Mouse (Mus musculus) cortical plate, adult 2 months (tissue): ENCODE results near the gene Cryge.

ENCODE experiments used
- CTCF ChIP-seq: fragments of 200-500 bp; IDR thresholded peaks from 2 replicates; pipeline ENCODE4 v1.5.1; 2011; ENCODE audit warnings: mild to moderate bottlenecking, control low read depth, low read length; ENCODE audit not compliant: insufficient read depth; ENCODE audit errors: extremely low read depth
- POLR2A ChIP-seq: fragments of 200-500 bp; IDR thresholded peaks from 2 replicates; pipeline ENCODE4 v1.6.1; 2011; ENCODE audit warnings: mild to moderate bottlenecking, low read length, control low read depth; ENCODE audit not compliant: insufficient read depth; ENCODE audit errors: extremely low read depth

GRCm38 (mm10) chr1:65048781-65049180 is 2.2 kb downstream of the Cryge start:
- TF ChIP-seq CTCF (no peak), POLR2A (no peak)
